Mouse (Mus musculus) embryonic fibroblast, embryonic 13.5 days (primary cell): ENCODE data around the gene Slc40a1. TPM values are rescaled to one million over a fixed set of nuclear protein-coding genes. Genes with fewer than 3 reads are reported as not detected.

Experiments used
- H3K27ac ChIP-seq: 2 replicates; pipeline ENCODE4 v1.5.1; 2012; ENCODE audit warnings: low read length, control low read depth, inconsistent platforms; ENCODE audit not compliant: insufficient read depth
- H3K4me1 ChIP-seq: 2 replicates; pipeline ENCODE4 v1.6.1; 2011; ENCODE audit warnings: low read length; ENCODE audit not compliant: control insufficient read depth, insufficient read depth
- H3K4me3 ChIP-seq: 2 replicates; pipeline ENCODE4 v1.5.1; 2011; ENCODE audit warnings: mild to moderate bottlenecking, control low read depth, low read length; ENCODE audit not compliant: insufficient read depth
- CTCF ChIP-seq: IDR thresholded peaks from 2 replicates; pipeline ENCODE4 v1.5.1; 2011; ENCODE audit warnings: mild to moderate bottlenecking, control low read depth, low read length, moderate library complexity, borderline replicate concordance; ENCODE audit not compliant: insufficient read depth
- POLR2A ChIP-seq: IDR thresholded peaks from 2 replicates; pipeline ENCODE4 v1.6.1; 2011; ENCODE audit warnings: low read depth, mild to moderate bottlenecking, control low read depth, low read length, moderate library complexity
- polyA plus RNA-seq: library from polyadenylated mRNA; stranded (reverse); fragments of >200 nt; gene quantifications from 2 replicates; pipeline ENCODE4 v1.2.4, GENCODE M21; 2011; ENCODE audit warnings: low read depth; ENCODE audit not compliant: missing spikeins, insufficient read length

The Slc40a1 gene
- polyA plus RNA-seq, 1 experiment = 36.9 TPM

DNA sequence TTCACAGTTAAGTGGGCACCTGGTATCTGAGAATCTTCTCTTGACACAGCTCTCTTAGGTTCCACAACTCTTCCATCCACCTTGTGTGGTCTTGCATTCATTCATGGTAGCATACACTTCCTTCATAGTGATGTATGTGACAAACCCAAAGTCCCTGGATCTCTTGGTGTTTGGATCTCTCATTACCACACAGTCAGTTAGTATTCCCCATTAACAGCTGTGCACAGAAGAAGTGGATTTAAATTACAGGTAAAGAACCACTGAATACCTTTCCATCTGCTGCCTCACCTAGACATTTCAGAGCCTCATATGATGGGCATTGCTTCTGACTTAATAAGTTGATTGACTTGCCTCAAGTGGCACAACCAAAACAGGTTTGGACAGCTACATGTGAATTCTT, 36.1 kb downstream of the Slc40a1 start, which contains the start of gene Gm5269:
Gene Gm5269 (minus strand): TSS at position 101 of the 400 bp plus-strand sequence.
- no peak within 1 kb of the TSS for H3K27ac ChIP-seq
- no peak within 1 kb of the TSS for H3K4me3 ChIP-seq
- H3K4me1 ChIP-seq = no peaks in the 10 kb centered on the region
- TF ChIP-seq CTCF (no peak), POLR2A (no peak)

DNA sequence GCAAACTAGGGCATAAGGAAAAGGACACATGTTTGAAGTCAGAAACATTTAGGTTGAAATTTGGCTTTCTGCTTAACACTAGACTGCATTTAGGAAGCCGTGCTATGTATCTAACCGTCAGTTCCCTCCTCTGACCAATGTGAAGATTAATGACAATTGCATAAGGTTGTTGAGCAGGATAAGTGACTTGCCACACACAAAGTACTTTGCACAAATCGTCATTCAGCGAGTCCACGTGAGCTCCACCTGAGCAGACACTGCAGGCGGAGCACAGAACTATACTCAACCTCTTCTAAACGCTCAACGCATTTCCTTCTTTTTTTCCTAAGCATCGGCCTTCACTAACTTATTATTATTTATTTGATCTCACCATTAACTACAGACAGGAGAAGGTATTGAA, 39.5 kb downstream of the Slc40a1 start:
- Histone ChIP-seq H3K4me3 (no peak overlapping the region), H3K4me1 (no peaks in the 10 kb centered on the region)

DNA sequence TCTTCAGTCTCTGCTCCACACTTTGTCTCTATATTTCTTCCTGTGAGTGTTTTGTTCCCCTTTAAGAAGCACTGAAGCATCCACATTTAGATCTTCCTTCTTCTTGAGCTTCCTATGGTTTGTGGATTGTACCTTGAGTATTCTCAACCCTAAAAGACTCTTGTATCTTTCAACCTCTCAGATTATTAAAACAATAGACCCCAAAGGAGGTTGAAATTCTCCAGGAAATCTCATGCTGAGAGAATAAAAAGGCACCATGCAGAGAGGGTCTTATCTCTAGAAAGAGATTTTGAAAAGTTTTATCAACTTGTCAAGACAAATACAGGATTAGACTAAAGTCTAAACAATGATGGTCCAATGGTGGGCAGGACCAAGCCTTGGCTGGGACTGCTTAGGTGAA, 42.9 kb downstream of the Slc40a1 start:
- Histone ChIP-seq H3K4me1 (no peaks in the 10 kb centered on the region), H3K27ac (no peak overlapping the region), H3K4me3 (no peak overlapping the region)
- TF ChIP-seq POLR2A = no peak
- no peak for TF ChIP-seq CTCF

More for the DNA sequence above, 39.5 kb downstream of the Slc40a1 start:
- no peak for TF ChIP-seq CTCF
- TF ChIP-seq POLR2A = no peak
- no peak overlapping the region for H3K27ac ChIP-seq

DNA sequence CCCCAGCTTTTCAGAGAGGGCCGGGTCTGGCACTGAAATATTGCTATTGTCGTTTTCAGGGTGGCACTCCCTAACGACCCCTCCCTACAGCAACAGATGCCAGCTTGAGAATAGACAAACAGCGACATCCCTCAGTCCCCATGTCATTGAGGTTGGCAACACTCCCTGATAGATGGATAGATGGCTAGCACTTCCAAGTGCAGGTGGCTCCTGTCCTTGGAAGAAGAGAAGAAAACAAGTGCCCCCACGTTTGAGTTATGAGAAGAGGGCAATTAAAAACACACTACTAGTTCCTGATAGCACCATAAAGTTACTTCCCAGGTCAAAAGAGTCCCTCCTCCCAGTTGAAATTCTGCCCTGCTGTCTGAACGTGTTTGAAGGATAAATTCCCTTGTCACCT, 44.2 kb downstream of the Slc40a1 start:
- TF ChIP-seq CTCF (no peak), POLR2A (no peak)
- Histone ChIP-seq H3K4me3 (no peak overlapping the region), H3K27ac (no peak overlapping the region), H3K4me1 (no peaks in the 10 kb centered on the region)

DNA sequence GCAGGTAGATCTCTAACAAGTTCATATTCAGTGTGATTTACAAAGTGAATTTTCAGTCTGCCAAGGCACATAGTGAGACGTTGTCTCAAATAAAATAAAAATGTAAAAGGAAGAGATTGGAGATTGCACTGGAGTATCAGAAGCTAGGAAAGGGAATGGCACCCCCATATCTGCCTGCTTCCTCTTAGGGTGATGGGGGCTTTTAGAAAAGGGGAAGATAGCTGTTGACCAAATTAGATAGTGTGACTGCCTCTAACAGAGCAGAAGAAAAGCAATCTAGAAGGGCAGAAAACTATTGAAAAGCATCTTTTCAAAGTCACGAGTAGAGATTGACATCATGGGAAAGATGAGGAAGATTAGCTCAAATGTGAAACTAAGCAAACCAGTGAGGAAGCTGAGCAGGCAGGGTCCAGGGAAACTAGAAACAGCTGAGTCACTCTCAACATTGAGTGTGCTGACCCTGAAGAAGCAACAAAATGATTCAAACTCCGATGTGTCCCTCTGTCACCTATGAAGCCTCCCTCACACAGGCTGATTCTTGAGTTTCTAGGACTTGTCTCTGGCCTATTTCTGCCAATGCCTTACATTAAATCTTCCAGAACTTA, 45.0 kb downstream of the Slc40a1 start:
- H3K4me3 ChIP-seq = no peak overlapping the region
- no peak overlapping the region for H3K27ac ChIP-seq
- no peaks in the 10 kb centered on the region for H3K4me1 ChIP-seq
- TF ChIP-seq POLR2A (no peak), CTCF (no peak)

DNA sequence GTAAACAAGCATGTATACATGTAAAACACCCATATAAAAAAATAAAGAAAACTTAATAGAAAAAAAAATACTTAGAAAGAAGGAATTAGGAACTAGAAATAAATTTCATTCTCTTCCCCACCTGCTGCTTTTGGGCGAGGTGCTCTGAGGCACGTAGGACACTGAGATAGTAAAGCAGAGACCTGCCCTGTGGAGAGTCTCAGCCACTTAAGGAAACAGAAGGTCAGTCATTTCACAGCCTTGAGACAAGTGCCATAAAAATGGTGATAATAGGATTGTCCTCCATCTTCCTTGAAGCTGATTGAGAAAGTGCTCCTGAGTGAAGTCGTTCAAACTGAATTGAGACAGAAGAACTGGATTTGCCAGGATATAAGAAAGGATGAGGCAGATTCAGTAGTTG, 48.9 kb downstream of the Slc40a1 start:
- Histone ChIP-seq H3K27ac (no peak overlapping the region), H3K4me1 (no peaks in the 10 kb centered on the region), H3K4me3 (no peak overlapping the region)
- TF ChIP-seq POLR2A (no peak), CTCF (no peak)

DNA sequence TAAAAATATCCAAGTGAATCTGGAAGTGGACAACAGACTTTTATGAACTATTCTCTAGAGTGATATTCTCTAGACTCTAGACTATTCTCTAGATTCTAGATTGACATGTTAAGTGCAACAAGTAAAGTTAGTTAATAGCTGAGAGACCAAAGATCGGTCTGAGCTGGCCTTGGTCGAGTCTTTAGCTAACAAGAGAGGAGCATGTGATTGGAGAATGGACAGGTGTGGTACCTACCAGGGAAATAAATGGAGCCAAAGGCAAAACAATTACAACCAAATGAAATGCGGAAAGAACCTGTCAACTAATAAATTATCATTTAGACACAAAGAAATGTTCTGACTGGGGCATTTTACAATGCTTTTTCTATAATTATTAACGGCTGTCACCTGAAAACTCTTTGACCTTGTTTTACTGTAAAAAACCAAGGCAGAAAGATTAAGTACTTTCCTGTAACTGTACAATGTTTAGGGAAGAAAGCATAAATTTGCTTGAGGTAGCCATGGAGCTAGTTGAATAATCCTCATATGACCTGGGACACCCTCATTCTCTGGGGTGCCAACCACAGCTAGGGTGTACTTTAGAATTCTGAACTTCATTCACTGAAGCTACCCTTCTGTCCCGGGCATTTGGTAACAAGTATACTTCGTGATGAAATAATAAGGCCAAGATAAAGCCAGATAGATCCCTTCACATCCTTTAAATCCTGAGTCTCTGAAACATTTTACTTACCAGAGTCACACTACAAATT, 49.7 kb downstream of the Slc40a1 start:
- no peak overlapping the region for H3K27ac ChIP-seq
- no peak for TF ChIP-seq POLR2A
- no peak overlapping the region for H3K4me3 ChIP-seq

DNA sequence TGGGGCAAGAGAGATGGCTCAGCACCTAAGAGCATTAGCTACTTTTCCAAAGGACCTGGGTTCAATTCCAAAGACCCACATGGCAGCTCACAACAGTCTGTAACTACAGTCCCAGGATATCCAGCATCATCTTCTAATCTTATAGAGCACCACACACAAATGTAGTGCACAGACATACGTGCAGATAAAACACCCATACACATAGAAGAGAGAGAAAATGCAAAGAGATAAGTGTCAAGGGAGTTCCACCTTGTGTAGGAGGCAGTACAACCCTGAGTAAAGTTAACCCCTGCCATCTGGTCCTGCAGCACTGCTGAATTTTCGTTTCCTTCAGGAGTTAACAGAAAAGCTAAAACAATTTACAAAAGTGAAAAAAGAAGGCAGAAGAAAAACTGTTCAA, 50.7 kb downstream of the Slc40a1 start:
- Histone ChIP-seq H3K4me3 (no peak overlapping the region), H3K4me1 (no peaks in the 10 kb centered on the region), H3K27ac (no peak overlapping the region)
- no peak for TF ChIP-seq CTCF
- no peak for TF ChIP-seq POLR2A

More for the DNA sequence above, 49.7 kb downstream of the Slc40a1 start:
- H3K4me1 ChIP-seq = no peaks in the 10 kb centered on the region

DNA sequence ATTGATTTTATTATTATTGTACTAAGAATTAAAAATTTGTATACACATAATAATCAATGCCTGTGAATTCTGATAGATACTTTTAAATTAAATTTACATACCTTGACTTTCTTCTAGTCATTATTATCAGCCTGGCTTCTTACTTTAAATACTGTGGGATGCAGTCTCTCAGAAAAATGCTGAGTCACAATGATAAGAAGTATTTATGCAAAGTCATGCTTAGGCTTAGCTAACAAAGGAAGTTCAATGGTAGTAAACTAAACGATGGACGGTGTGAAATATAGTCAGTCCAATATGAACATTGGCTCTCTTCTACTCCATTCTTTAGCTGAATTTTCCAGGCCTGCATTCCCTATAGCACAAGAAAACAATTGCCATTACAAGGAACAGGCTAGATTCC, 53.1 kb downstream of the Slc40a1 start:
- no peaks in the 10 kb centered on the region for H3K4me1 ChIP-seq
- TF ChIP-seq CTCF (no peak), POLR2A (no peak)
- H3K27ac ChIP-seq = no peak overlapping the region; the same call in 1 of the 2 replicates
- no peak overlapping the region for H3K4me3 ChIP-seq

DNA sequence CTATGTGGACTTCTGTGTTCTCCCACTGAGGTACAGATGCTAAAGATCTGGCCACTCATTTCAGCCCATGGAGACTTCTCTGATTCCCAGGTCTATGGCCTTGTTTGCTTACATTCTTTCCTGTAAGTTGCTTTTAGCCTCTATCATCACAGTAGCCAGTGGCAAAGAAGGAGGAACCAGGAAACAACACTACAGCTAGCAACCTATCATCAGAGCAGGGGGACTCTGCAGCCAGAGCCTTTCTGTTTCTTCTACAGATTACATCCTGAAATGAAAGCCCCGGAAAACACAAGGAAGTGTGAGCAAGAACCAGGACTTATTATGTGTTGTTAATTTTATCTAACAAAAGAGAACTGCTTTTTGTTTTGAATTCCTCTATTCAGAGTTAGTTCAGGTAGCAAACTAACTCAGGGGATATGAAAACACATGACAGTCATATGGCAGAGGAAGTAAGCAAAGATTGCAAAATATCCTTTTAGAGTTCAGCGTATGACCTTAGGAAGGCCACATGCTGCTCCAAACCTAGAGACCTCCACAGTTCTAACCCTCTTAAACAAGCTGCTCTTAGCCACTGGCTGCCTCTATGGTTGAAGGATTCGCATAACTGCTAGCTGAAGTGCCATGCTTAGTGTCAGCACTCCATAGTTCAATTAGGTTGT, 57.7 kb downstream of the Slc40a1 start:
- no peak overlapping the region for H3K27ac ChIP-seq
- peaks cover 9% of the 10 kb centered on the region for H3K4me1 ChIP-seq
- H3K4me3 ChIP-seq = no peak overlapping the region
- TF ChIP-seq CTCF (no peak), POLR2A (no peak)
